Mouse (Mus musculus) neural tube, embryonic 12.5 days (tissue): ENCODE results near the gene Mrps27. TPM values are rescaled to one million over a fixed set of nuclear protein-coding genes. Genes with fewer than 3 reads are reported as not detected.
"Not testable (repeated sequence)": the region's sequence is repeated elsewhere in the genome, so short reads cannot be mapped to it uniquely, and the experiment has no call there.

Experiments used
- ATAC-seq: fragments of 200-750 bp; cut with Nextera tagmentation; 2 replicates; pipeline ENCODE4 v1.8.0; 2017; ENCODE audit warnings: low read depth, mild to moderate bottlenecking, moderate TSS enrichment, moderate library complexity; ENCODE audit not compliant: low FRiP score
- H3K27ac ChIP-seq: fragments of 300-500 bp; sonication (generic); 2 replicates; pipeline ENCODE4 v1.5.1; 2016
- H3K27me3 ChIP-seq: fragments of 300-500 bp; sonication (generic); replicated peaks from 2 replicates; pipeline ENCODE4 v1.6.1; 2016; ENCODE audit warnings: mild to moderate bottlenecking
- H3K36me3 ChIP-seq: fragments of 300-500 bp; sonication (generic); 2 replicates; pipeline ENCODE4 v1.6.1; 2016; ENCODE audit warnings: mild to moderate bottlenecking
- H3K4me1 ChIP-seq: fragments of 300-500 bp; sonication (generic); 2 replicates; pipeline ENCODE4 v1.6.1; 2016
- H3K4me2 ChIP-seq: fragments of 300-500 bp; sonication (generic); replicated peaks from 2 replicates; pipeline ENCODE4 v1.6.1; 2016; ENCODE audit warnings: mild to moderate bottlenecking
- H3K4me3 ChIP-seq: fragments of 300-500 bp; sonication (generic); 2 replicates; pipeline ENCODE4 v1.5.1; 2016
- H3K9ac ChIP-seq: fragments of 300-500 bp; sonication (generic); 2 replicates; pipeline ENCODE4 v1.6.1; 2016; ENCODE audit warnings: mild to moderate bottlenecking
- H3K9me3 ChIP-seq: fragments of 300-500 bp; sonication (generic); 2 replicates; pipeline ENCODE4 v1.6.1; 2016; ENCODE audit warnings: mild to moderate bottlenecking
- WGBS: fragments of 180-500 bp; shearing (Covaris S2); methylation state at CpG from one replicate; pipeline ENCODE4 v1.1.7; 2016; 5-methylcytosine and 5-hydroxymethylcytosine counted together
- polyA plus RNA-seq: library from polyadenylated mRNA; unstranded; fragments of >200 nt; fragmentation: Nextera tagmentation; extraction: Ambion mirVana; gene quantifications from 2 replicates; pipeline ENCODE4 v1.2.1, GENCODE M21; 2016

Gene Mrps27
- polyA plus RNA-seq, 1 experiment from 2014 or later, result 49.4 TPM

DNA sequence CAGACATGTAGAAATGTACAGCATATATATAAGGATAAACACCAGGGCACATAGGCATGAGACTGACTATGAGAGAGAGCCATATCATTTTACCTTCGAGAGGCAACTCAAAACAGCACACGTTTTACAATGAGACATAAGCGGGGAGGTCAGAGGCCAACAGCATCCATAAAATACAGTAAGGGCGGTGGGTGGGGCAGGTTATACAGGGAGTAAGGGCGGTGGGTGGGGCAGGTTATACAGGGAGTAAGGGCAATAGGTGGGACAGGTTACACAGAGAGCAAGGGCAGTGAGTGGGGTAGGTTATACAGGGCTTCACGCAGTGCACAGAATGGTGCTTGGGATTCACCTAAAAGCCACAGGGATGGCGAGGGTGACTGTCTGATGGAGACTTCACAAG is 24.1 kb upstream of the Mrps27 start:
- H3K36me3 ChIP-seq, result peaks cover 48% of the 10 kb centered on the region
- no peak for ATAC-seq
- WGBS, result 92% methylated on average over 7 of the region's 7 CpGs

DNA sequence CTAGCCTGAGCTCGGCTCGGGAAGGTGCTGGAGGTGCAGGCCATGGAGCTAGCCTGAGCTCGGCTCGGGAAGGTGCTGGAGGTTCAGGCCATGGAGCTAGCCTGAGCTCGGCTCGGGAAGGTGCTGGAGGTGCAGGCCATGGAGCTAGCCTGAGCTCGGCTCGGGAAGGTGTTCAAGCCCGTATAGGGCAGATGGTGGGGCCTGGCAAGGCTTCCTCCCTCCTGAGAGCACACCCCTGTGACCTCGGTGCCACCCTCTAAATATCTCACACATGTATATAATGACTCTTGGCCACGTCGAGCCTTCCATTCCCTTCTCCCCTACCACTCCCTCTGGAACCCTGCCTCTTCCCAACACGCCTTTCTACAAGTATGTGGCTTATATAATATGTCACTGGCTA is 21.7 kb upstream of the Mrps27 start:
- ATAC-seq, H3K9ac ChIP-seq, H3K4me2 ChIP-seq, H3K4me3 ChIP-seq, H3K27me3 ChIP-seq, H3K27ac ChIP-seq, H3K9me3 ChIP-seq, H3K4me1 ChIP-seq: not testable (repeated sequence)
- H3K36me3 ChIP-seq, result peaks cover 71% of the 10 kb centered on the region
- WGBS, result 91% methylated on average over 13 of the region's 13 CpGs

More for the DNA sequence above, 24.1 kb upstream of the Mrps27 start:
- H3K27me3 ChIP-seq, result no peaks in the 10 kb centered on the region
- no peak overlapping the region for H3K9ac ChIP-seq
- no peaks in the 10 kb centered on the region for H3K9me3 ChIP-seq
- no peaks in the 10 kb centered on the region for H3K4me1 ChIP-seq
- H3K4me2 ChIP-seq, result no peak overlapping the region
- no peak overlapping the region for H3K4me3 ChIP-seq
- H3K27ac ChIP-seq, result no peak overlapping the region

DNA sequence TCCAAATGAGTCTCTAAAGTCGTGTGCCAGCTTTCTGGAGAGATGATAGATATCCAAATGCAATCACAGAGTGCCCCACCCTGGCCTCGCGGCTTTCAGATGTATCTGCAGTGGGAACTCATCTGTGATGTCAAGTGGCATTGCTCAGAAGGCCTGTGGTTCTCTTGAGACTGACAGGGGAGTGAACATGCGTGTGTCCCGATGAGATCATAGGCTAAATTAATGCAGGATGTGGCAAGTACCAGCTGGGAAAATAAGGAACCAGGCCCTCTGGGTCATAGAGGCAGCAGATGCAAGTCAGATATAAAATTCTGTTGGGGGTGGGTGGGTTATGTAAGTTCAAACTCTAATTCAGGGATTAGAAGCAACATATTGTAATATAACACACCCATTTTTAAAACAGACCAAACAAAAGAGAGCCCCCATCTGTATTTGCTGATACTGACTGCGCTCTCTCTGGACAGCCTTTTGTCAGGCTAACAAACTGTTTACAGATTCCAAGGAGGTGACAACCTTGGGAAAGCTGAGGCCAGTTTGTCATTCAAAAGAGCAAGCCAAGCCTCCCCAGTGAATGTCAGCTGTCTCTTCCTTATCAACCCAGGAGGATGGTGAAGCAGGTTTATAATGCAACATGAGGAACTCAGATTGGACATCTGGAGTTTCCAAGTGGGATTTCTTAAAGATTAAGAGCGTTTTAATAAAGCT is 20.8 kb upstream of the Mrps27 start:
- WGBS, result 81% methylated on average over 7 of the region's 7 CpGs
- ATAC-seq, result no peak

DNA sequence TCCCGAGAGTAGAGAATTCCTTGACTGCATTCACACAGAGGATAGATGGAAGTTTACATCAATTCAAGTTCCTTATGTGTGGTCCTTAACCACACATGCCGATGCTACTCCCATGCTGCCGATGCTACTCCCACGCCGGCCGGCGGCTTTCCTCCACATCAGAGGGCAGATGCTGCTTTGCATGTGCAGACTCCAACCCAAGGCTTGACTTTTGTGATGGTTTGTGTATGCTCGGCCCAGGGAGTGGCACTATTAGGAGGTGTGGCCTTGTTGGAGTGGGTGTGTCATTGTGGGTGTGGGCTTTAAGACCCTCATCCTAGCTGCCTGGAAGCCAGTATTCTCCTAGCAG is 20.3 kb upstream of the Mrps27 start:
- H3K4me3 ChIP-seq, H3K4me2 ChIP-seq, ATAC-seq, H3K27me3 ChIP-seq, H3K9ac ChIP-seq, H3K27ac ChIP-seq, H3K4me1 ChIP-seq, H3K9me3 ChIP-seq: not testable (repeated sequence)
- H3K36me3 ChIP-seq, result peaks cover 78% of the 10 kb centered on the region
- WGBS, result 94% methylated on average over 8 of the region's 8 CpGs

More for the DNA sequence above, 20.8 kb upstream of the Mrps27 start:
- Histone ChIP-seq H3K27ac (no peak overlapping the region), H3K9me3 (no peaks in the 10 kb centered on the region), H3K27me3 (no peaks in the 10 kb centered on the region), H3K36me3 (peaks cover 76% of the 10 kb centered on the region), H3K4me1 (no peaks in the 10 kb centered on the region), H3K4me3 (no peak overlapping the region), H3K4me2 (no peak overlapping the region), H3K9ac (no peak overlapping the region)

DNA sequence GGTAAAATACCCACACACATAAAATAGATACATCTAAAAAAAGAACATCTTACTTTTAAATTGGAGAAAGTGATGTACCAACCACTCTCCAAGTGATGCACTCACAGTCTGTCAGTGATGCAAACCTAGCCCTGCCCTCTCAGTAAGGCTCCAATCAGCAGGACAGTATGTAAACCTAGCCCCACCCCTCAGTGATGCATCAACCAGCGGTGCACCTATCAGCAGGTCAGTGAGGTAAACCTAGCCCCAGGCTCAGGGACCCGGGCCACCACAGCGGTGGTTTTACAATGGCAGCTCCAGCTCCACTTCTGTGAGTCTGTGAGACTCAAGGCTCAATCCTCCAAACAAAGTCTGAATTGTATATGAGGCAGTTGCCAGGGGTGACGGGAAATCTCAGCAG is 13.3 kb upstream of the Mrps27 start:
- no peak overlapping the region for H3K27ac ChIP-seq
- 66% methylated on average over 4 of the region's 4 CpGs for WGBS
- H3K4me2 ChIP-seq, result no peak overlapping the region
- no peak for ATAC-seq
- no peaks in the 10 kb centered on the region for H3K9me3 ChIP-seq
- H3K27me3 ChIP-seq, result no peaks in the 10 kb centered on the region
- H3K36me3 ChIP-seq, result peaks cover 64% of the 10 kb centered on the region
- no peaks in the 10 kb centered on the region for H3K4me1 ChIP-seq
- no peak overlapping the region for H3K4me3 ChIP-seq
- no peak overlapping the region for H3K9ac ChIP-seq

DNA sequence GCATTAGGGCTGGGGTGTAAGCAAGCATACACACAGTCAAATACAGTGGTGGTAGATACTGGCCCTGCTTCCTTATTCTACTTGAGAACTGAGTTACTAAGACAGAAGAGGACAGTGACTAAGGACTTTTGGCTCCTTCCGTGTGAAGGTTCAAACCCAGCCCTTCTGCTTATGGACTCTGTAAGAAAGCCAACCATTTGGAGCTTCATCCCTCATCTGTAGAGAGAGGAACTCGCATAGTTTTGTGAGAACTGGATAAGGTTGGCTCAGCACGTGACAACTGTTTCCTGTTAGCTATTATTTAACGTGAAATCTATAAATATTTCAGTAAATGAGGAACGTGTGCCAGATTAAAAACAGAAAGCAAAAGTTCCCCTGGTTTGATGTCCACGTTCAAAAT is 7.1 kb upstream of the Mrps27 start:
- 93% methylated on average over 6 of the region's 6 CpGs for WGBS
- H3K4me3 ChIP-seq, result no peak overlapping the region
- no peak overlapping the region for H3K4me2 ChIP-seq
- no peak for ATAC-seq
- no peaks in the 10 kb centered on the region for H3K4me1 ChIP-seq
- H3K27me3 ChIP-seq, result no peaks in the 10 kb centered on the region
- no peak overlapping the region for H3K27ac ChIP-seq
- peaks cover 76% of the 10 kb centered on the region for H3K36me3 ChIP-seq
- no peak overlapping the region for H3K9ac ChIP-seq
- H3K9me3 ChIP-seq, result no peaks in the 10 kb centered on the region

DNA sequence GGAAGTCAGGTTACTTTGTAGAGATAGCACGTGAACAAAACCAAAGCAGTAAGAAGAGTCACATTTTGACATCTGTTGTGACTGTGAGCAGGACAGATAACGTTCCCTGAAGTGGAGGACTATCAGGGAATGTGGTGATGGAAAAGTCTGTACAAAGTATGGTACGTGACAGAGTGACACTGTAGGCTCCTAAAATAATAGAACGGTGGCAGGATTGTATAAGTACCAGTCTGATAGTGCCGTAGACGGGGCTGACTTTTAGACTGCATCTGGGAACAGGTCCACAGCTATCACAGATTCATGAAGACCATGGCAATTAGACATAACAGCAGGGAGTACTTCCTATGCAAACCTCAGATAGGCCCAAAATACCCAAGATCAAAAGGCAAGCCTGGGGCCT is 3.1 kb upstream of the Mrps27 start:
- H3K36me3 ChIP-seq, result peaks cover 57% of the 10 kb centered on the region

DNA sequence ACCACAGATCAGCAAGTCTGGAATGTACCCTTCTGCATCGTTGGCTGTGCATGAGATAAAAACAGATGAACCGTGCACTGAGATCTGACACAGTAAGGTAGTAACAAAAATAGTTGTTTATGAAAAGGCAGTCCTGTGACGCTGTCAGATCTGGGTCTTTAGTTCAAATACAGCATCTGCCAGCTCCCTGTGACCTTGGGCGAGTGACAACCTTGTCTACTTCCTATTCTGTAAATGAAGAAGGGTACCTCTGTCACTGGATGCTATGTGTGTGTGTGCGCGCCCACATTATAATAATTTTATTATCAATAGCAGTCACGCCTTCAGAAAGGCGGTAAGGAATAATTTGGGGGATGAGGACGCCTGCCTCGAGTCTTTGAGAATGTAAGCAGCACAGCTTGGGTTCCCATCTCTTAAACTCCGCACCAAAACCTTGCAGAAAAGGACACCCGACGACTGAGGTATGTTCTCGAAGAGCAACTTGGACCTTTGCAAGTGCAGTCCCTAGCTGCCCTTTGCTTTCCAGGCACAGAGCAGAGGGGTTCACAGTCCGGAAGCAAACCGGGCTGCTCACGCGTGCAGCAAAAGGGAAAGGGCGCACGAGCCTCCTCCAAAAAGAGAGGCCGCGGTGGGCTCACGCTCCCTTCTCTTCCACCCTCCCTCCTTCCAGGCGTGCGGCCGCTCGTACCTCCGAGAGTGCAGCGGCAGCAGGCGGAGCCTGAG is 549 bp upstream of the Mrps27 start:
- peaks cover 14% of the 10 kb centered on the region for H3K4me1 ChIP-seq

More for the DNA sequence above, 3.1 kb upstream of the Mrps27 start:
- H3K9ac ChIP-seq, result no peak overlapping the region
- H3K9me3 ChIP-seq, result no peaks in the 10 kb centered on the region
- no peak overlapping the region for H3K4me2 ChIP-seq
- H3K4me3 ChIP-seq, result no peak overlapping the region
- no peaks in the 10 kb centered on the region for H3K27me3 ChIP-seq
- 95% methylated on average over 6 of the region's 6 CpGs for WGBS
- peaks cover 14% of the 10 kb centered on the region for H3K4me1 ChIP-seq
- no peak for ATAC-seq
- no peak overlapping the region for H3K27ac ChIP-seq

DNA sequence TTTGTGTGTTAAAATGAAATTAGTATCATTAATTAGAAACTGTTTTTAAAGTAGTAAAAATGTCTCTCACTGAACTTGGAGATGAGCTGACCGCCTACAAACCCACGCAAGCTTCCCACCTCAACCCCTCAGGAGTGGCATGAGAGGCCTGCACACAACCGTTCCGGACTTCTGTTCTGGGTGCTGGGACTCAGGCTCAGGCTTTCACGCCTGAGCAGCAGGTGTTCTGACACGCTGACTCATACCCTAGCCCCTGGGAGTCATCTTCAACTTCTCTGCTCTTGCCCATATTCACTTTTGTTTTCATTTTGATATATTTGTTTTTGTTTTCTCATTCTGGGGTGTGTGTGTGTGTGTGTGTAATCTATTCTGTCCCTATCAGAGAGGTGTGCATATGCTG is 5.4 kb downstream of the Mrps27 start:
- Histone ChIP-seq H3K27me3 (no peaks in the 10 kb centered on the region), H3K36me3 (peaks cover 12% of the 10 kb centered on the region; the same call in 1 of the 2 replicates), H3K27ac (no peak overlapping the region), H3K4me3 (no peak overlapping the region), H3K9ac (no peak overlapping the region), H3K4me2 (no peak overlapping the region), H3K9me3 (no peaks in the 10 kb centered on the region), H3K4me1 (peaks cover 10% of the 10 kb centered on the region; the same call in 1 of the 2 replicates)
- no peak for ATAC-seq
- WGBS, result 87% methylated on average over 6 of the region's 6 CpGs

More for the DNA sequence above, 549 bp upstream of the Mrps27 start:
- peak overlapping the region; percentile 79 for H3K4me2 ChIP-seq
- H3K27ac ChIP-seq, result peak overlapping the region; percentile 46; the same call in 1 of the 2 replicates
- WGBS, result 3% methylated on average over 29 of the region's 30 CpGs
- no peaks in the 10 kb centered on the region for H3K9me3 ChIP-seq
- ATAC-seq, result peak; percentile 81
- peak overlapping the region; percentile 83 for H3K9ac ChIP-seq
- peaks cover 47% of the 10 kb centered on the region for H3K36me3 ChIP-seq
- H3K4me3 ChIP-seq, result peak overlapping the region; percentile 84
- H3K27me3 ChIP-seq, result no peaks in the 10 kb centered on the region

DNA sequence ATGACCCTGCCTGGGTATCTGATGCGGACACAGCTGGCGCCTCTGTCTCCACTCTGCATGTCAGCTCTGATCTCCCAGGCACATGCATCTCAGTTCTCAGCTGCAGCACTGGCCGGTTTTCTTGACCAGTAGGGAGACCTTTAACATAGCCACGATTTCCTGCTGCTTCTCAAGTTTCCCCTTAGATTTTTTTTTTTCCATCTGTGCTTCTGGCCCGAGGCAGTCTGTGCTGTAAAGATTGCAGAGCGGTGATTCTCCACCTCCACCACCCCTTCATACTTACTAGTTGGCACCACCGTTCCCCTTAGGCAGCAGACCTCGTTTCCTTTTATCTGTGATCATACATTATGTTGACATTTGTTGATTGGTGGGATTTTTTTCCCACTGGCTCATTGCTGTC is 6.6 kb downstream of the Mrps27 start:
- no peaks in the 10 kb centered on the region for H3K9me3 ChIP-seq
- H3K4me3 ChIP-seq, result no peak overlapping the region
- no peak for ATAC-seq
- no peaks in the 10 kb centered on the region for H3K27me3 ChIP-seq
- H3K36me3 ChIP-seq, result peaks cover 12% of the 10 kb centered on the region; the same call in 1 of the 2 replicates
- H3K4me1 ChIP-seq, result peaks cover 3% of the 10 kb centered on the region; the same call in 1 of the 2 replicates
- H3K9ac ChIP-seq, result no peak overlapping the region
- WGBS, result 75% methylated on average over 8 of the region's 8 CpGs
- H3K4me2 ChIP-seq, result no peak overlapping the region
- no peak overlapping the region for H3K27ac ChIP-seq

DNA sequence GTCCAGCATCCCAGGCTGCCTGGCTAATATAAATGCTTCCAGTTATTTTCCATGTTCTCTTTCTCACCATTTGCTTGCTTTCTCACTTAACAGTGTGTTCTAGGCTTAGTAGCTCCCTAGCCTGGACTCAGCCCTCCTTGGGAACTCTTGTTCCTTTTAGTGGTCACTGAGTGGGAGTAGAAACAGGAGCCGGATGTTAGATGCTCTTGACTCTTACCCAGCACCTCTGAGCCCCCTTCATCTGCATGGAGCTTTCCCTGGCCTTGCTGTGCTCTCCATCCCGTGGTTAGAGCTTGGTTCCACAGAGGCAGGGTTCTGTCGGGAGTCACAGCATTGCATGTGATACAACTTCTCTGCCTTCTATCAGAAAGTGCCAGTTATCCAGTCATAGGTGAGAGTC is 7.0 kb downstream of the Mrps27 start:
- no peak overlapping the region for H3K9ac ChIP-seq
- WGBS, result 88% methylated on average over 3 of the region's 3 CpGs
- H3K4me3 ChIP-seq, result no peak overlapping the region
- H3K4me1 ChIP-seq, result peaks cover 3% of the 10 kb centered on the region; the same call in 1 of the 2 replicates
- ATAC-seq, result no peak
- no peaks in the 10 kb centered on the region for H3K9me3 ChIP-seq
- H3K4me2 ChIP-seq, result no peak overlapping the region
- peaks cover 12% of the 10 kb centered on the region; the same call in 1 of the 2 replicates for H3K36me3 ChIP-seq
- no peaks in the 10 kb centered on the region for H3K27me3 ChIP-seq
- no peak overlapping the region for H3K27ac ChIP-seq

DNA sequence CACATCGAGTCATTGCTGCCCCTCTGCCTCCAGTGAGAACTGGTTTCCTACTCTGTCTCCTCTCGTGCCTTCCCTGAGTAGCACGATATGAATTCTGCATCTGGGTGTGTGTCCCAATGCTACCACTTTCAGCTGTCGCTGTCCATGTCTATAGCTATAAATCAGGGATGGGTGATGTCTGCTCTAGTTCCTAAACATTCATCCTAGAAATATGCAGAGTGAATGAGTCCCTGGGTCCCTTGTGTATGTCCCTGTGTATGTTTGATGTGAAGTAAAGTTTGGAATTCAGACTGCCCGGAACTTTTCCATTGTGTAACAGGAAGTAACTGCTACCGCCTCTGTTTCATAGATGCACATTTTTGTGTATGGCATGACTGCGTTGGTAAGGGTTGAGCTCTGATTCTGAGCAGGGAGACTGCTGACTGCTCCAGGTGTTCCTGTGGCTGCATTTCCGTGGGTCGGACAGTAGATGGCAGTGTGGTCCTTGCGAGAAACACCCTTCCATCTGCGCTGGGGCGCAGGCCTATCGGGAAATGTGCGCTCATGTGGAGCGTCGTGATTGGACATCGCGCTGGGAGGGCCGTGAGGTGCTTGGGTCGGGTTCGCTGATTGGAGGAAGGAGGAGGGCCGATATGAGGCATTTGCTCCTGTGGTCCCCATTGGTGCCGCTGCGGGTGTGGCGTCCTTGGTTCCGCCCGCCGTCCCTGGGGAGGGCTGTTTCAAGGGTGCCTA is 8.3 kb downstream of the Mrps27 start:
- Histone ChIP-seq H3K9ac (peak overlapping the region; percentile 43), H3K36me3 (peaks cover 12% of the 10 kb centered on the region; the same call in 1 of the 2 replicates), H3K27me3 (no peaks in the 10 kb centered on the region), H3K9me3 (no peaks in the 10 kb centered on the region), H3K4me3 (peak overlapping the region; percentile 36), H3K4me2 (peak overlapping the region; percentile 60), H3K27ac (no peak overlapping the region), H3K4me1 (peaks cover 3% of the 10 kb centered on the region; the same call in 1 of the 2 replicates)
- ATAC-seq, result peak; percentile 100
- WGBS, result 11% methylated on average over 28 of the region's 28 CpGs
